In genomic region chr1:162646083-162646686, GRCm38 (mm10) we compare ENCODE assay signal across 13 mouse cellular contexts. TPM values are rescaled to one million over a fixed set of nuclear protein-coding genes. Genes with fewer than 3 reads are reported as not detected.
DNase-seq lines count a peak whose midpoint lies in the region; ATAC-seq and TF ChIP-seq lines count a peak whose summit lies in the region.
"Had no signal": no experiment of that assay in that cellular context is flagged by ENCODE, and none has a peak within 500 bp of the region (broad histone marks: within the 10 kb centered on the region; RNA-seq: fewer than 3 reads in every experiment).

No protein-coding gene starts in this region.

- no peak overlapping the region for H3K4me2 ChIP-seq in hindbrain, embryonic 15.5 days
- H3K4me2 ChIP-seq in hindbrain, embryonic 16.5 days (ENCODE audit: low read length): no peak overlapping the region
- H3K4me2 ChIP-seq: lung, embryonic 15.5 days; neural tube, embryonic 13.5 days had no signal

- WGBS in hindbrain, embryonic 15.5 days: 79% methylated on average over 10 of the region's 10 CpGs
- WGBS in hindbrain, embryonic 16.5 days: 82% methylated on average over 10 of the region's 10 CpGs

- 0 out of 2 replicates have a peak, but pooled peaks have one; percentile 39 for ATAC-seq in hindbrain, embryonic 15.5 days (ENCODE audit: low FRiP score, low read depth)
- no peak for ATAC-seq in hindbrain, embryonic 16.5 days
- peak; percentile 77 for ATAC-seq in megakaryocyte-erythroid progenitor cell, adult 5-6 weeks (replicated peaks; ENCODE audit: low FRiP score, low TSS enrichment, poor library complexity, severe bottlenecking)

- H3K27me3 ChIP-seq in hindbrain, embryonic 15.5 days: no peaks in the 10 kb centered on the region
- no peaks in the 10 kb centered on the region for H3K27me3 ChIP-seq in hindbrain, embryonic 16.5 days (replicated peaks; ENCODE audit: control insufficient read depth, insufficient read depth, low read length)
- H3K27me3 ChIP-seq in ES-Bruce4 (ENCODE audit: control insufficient read depth, insufficient read depth, low read length, poor library complexity, severe bottlenecking): no peaks in the 10 kb centered on the region
- H3K27me3 ChIP-seq: lung, embryonic 15.5 days; neural tube, embryonic 13.5 days had no signal

- no peak overlapping the region for H3K4me3 ChIP-seq in hindbrain, embryonic 15.5 days
- no peak overlapping the region for H3K4me3 ChIP-seq in hindbrain, embryonic 16.5 days (ENCODE audit: low read length)
- H3K4me3 ChIP-seq in ES-Bruce4 (ENCODE audit: low read depth, low read length): no peak overlapping the region
- H3K4me3 ChIP-seq: lung, embryonic 15.5 days; neural tube, embryonic 13.5 days had no signal

- H3K27ac ChIP-seq in hindbrain, embryonic 15.5 days (replicated peaks): no peak overlapping the region
- no peak overlapping the region for H3K27ac ChIP-seq in hindbrain, embryonic 16.5 days (ENCODE audit: low read depth, low read length)
- no peak overlapping the region for H3K27ac ChIP-seq in ES-Bruce4 (ENCODE audit: insufficient read depth, low read length)
- H3K27ac ChIP-seq: lung, embryonic 15.5 days; neural tube, embryonic 13.5 days had no signal

- no peak for TF ChIP-seq EP300 in ES-Bruce4 (IDR thresholded peaks at IDR 0.05; ENCODE audit: insufficient read depth, low read depth, low read length)

- no peak overlapping the region for H3K9ac ChIP-seq in hindbrain, embryonic 15.5 days
- no peak overlapping the region for H3K9ac ChIP-seq in hindbrain, embryonic 16.5 days (ENCODE audit: low read depth, low read length)
- no peak overlapping the region for H3K9ac ChIP-seq in ES-Bruce4 (ENCODE audit: low read depth, poor library complexity, severe bottlenecking)
- H3K9ac ChIP-seq: lung, embryonic 15.5 days; neural tube, embryonic 13.5 days had no signal

- H3K36me3 ChIP-seq in hindbrain, embryonic 15.5 days: no peaks in the 10 kb centered on the region
- H3K36me3 ChIP-seq in hindbrain, embryonic 16.5 days (ENCODE audit: control insufficient read depth, insufficient read depth, low read length): no peaks in the 10 kb centered on the region
- no peaks in the 10 kb centered on the region for H3K36me3 ChIP-seq in ES-Bruce4 (ENCODE audit: control insufficient read depth, insufficient read depth, low read length, poor library complexity, severe bottlenecking)
- H3K36me3 ChIP-seq: lung, embryonic 15.5 days; neural tube, embryonic 13.5 days had no signal

- H3K9me3 ChIP-seq in hindbrain, embryonic 15.5 days: no peaks in the 10 kb centered on the region
- H3K9me3 ChIP-seq in hindbrain, embryonic 16.5 days (ENCODE audit: control insufficient read depth, low read length): no peaks in the 10 kb centered on the region
- H3K9me3 ChIP-seq in ES-Bruce4 (replicated peaks; ENCODE audit: control insufficient read depth, insufficient read depth, low read length, poor library complexity, severe bottlenecking): no peaks in the 10 kb centered on the region
- H3K9me3 ChIP-seq: lung, embryonic 15.5 days; neural tube, embryonic 13.5 days had no signal

- no peaks in the 10 kb centered on the region for H3K4me1 ChIP-seq in hindbrain, embryonic 15.5 days (replicated peaks)
- no peaks in the 10 kb centered on the region for H3K4me1 ChIP-seq in hindbrain, embryonic 16.5 days (ENCODE audit: control insufficient read depth, insufficient read depth, low read depth, low read length)
- no peaks in the 10 kb centered on the region for H3K4me1 ChIP-seq in ES-Bruce4 (ENCODE audit: control insufficient read depth, insufficient read depth, low read length)
- H3K4me1 ChIP-seq: neural tube, embryonic 13.5 days had no signal

- TF ChIP-seq POLR2A in ES-Bruce4 (IDR thresholded peaks at IDR 0.05; ENCODE audit: insufficient read depth, low read length): no peak

- peak; percentile 33 for TF ChIP-seq CTCF in ES-Bruce4 (IDR thresholded peaks at IDR 0.05; ENCODE audit: low read depth, low read length)

- DNase-seq in cerebellum, adult 8-10 months: peak; percentile 23
- DNase-seq in right cerebral cortex, postnatal 4 days: no peak
- DNase-seq in spleen, postnatal 4 days (ENCODE audit: low spot score in 2 of 2): no peak
- no peak for DNase-seq in Muller cell, postnatal 12 days (ENCODE audit: inconsistent ontology term)
- DNase-seq: layer of hippocampus, postnatal 36 days had no signal

RNA-seq across cellular contexts. Expression of gene Myoc, which starts 7.2 kb away (rescaled TPM):
- 0.09 TPM in 1 of 2 replicates, not detected in the other for polyA plus RNA-seq in hindbrain, embryonic 15.5 days (2015; fragmentation: Nextera tagmentation; extraction: Ambion mirVana)
- 0.10 and 0.12 TPM in 2 replicates for polyA plus RNA-seq in hindbrain, embryonic 16.5 days (2015; fragmentation: Nextera tagmentation; extraction: Ambion mirVana)
- polyA plus RNA-seq in ES-Bruce4 (2011; ENCODE audit: insufficient read depth, insufficient read length, low read depth, missing spikeins): not detected in 2 replicates
- not detected in 2 replicates for total RNA-seq in megakaryocyte-erythroid progenitor cell, adult 5-6 weeks (2014; fragmentation: Nextera tagmentation)
- total RNA-seq in megakaryocyte-erythroid progenitor cell, adult 5-6 weeks (2017): not detected in 2 replicates
- polyA plus RNA-seq: hindbrain, embryonic 11.5 days; lung, embryonic 15.5 days; neural tube, embryonic 13.5 days had no signal

RNA-seq across cellular contexts. Expression of gene Myocos, which starts 11.8 kb away (rescaled TPM):
- polyA plus RNA-seq in hindbrain, embryonic 15.5 days (2015; fragmentation: Nextera tagmentation; extraction: Ambion mirVana): not detected in 2 replicates
- polyA plus RNA-seq in hindbrain, embryonic 16.5 days (2015; fragmentation: Nextera tagmentation; extraction: Ambion mirVana): not detected in 2 replicates
- not detected in 2 replicates for polyA plus RNA-seq in ES-Bruce4 (2011; ENCODE audit: insufficient read depth, insufficient read length, low read depth, missing spikeins)
- not detected in 2 replicates for total RNA-seq in megakaryocyte-erythroid progenitor cell, adult 5-6 weeks (2014; fragmentation: Nextera tagmentation)
- not detected in 2 replicates for total RNA-seq in megakaryocyte-erythroid progenitor cell, adult 5-6 weeks (2017)
- total RNA-seq: layer of hippocampus, postnatal 36 days had no signal
- polyA plus RNA-seq: embryonic facial prominence, embryonic 14.5 days; hindbrain, embryonic 11.5 days; lung, embryonic 15.5 days; neural tube, embryonic 13.5 days had no signal
